In the genomic region with DNA sequence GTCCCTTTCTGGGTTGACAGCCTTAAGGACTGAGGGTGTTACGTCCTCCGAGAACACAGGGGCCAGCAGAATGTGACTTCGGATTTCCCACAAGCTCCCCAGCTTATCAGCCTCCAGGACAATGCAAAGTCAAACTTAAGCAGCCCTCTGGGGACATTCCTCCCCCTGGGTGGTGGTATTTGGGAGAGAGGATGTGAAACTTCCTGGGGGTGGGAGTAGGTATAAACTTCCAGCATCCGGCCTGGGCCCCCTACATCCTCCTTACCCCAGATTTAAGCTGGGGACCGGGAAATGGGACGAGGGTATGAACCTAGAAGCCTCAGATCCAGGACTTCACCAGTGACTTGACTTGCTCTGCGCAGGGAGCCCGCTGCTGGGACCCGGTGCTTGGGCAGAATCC, we compare ENCODE assay signal across 8 mouse cellular contexts. TPM values are rescaled to one million over a fixed set of nuclear protein-coding genes. Genes with fewer than 3 reads are reported as not detected.
DNase-seq lines count a peak whose midpoint lies in the region; ATAC-seq and TF ChIP-seq lines count a peak whose summit lies in the region.

No protein-coding gene starts in this region.

- H3K4me2 ChIP-seq in kidney, postnatal 0 days (ENCODE audit: low read length) = peak overlapping the region; percentile 77
- H3K4me2 ChIP-seq in forebrain, embryonic 12.5 days = peak overlapping the region; percentile 76
- peak overlapping the region; percentile 85 for H3K4me2 ChIP-seq in limb, embryonic 14.5 days (replicated peaks; ENCODE audit: low read depth, low read length, severe bottlenecking)
- H3K4me2 ChIP-seq in neural tube, embryonic 12.5 days (replicated peaks) = peak overlapping the region; percentile 75

- peak overlapping the region; percentile 45 for H3K9ac ChIP-seq in kidney, postnatal 0 days (ENCODE audit: low read depth, low read length)
- H3K9ac ChIP-seq in forebrain, embryonic 12.5 days = peak overlapping the region; percentile 54
- peak overlapping the region; percentile 47 for H3K9ac ChIP-seq in limb, embryonic 14.5 days (ENCODE audit: low read depth, low read length, severe bottlenecking)
- H3K9ac ChIP-seq in neural tube, embryonic 12.5 days = peak overlapping the region; percentile 53

- H3K27me3 ChIP-seq in kidney, postnatal 0 days (ENCODE audit: insufficient read depth, low read length) = no peaks in the 10 kb centered on the region
- H3K27me3 ChIP-seq in forebrain, embryonic 12.5 days = peaks cover 51% of the 10 kb centered on the region
- H3K27me3 ChIP-seq in limb, embryonic 14.5 days (ENCODE audit: control insufficient read depth, insufficient read depth, low read length) = peaks cover 4% of the 10 kb centered on the region; the same call in 1 of the 2 replicates
- H3K27me3 ChIP-seq in neural tube, embryonic 12.5 days (replicated peaks) = peaks cover 40% of the 10 kb centered on the region

- peak overlapping the region; percentile 32 for H3K4me3 ChIP-seq in kidney, postnatal 0 days (replicated peaks; ENCODE audit: low read depth, low read length)
- H3K4me3 ChIP-seq in forebrain, embryonic 12.5 days (replicated peaks) = peak overlapping the region; percentile 38
- peak overlapping the region; percentile 34 for H3K4me3 ChIP-seq in limb, embryonic 14.5 days (replicated peaks; ENCODE audit: low read length)
- H3K4me3 ChIP-seq in neural tube, embryonic 12.5 days = peak overlapping the region; percentile 34

- no peak for TF ChIP-seq CTCF in kidney, postnatal 0 days (IDR thresholded peaks at IDR 0.05; ENCODE audit: low read depth)

- peak; percentile 56 for DNase-seq in kidney, postnatal 0 days (ENCODE audit: low spot score)
- DNase-seq in kidney, postnatal 14 days = no peak
- DNase-seq in limb, embryonic 14.5 days (ENCODE audit: low spot score) = peak; percentile 17
- DNase-seq in right cerebral cortex, postnatal 4 days = no peak
- DNase-seq in thymus, postnatal 14 days = no peak
- DNase-seq in cerebellum, postnatal 36 days = no peak

- no peak for ATAC-seq in kidney, postnatal 0 days (replicated peaks; ENCODE audit: low FRiP score, low read depth)
- no peak for ATAC-seq in forebrain, embryonic 12.5 days (ENCODE audit: low FRiP score)
- ATAC-seq in limb, embryonic 14.5 days (ENCODE audit: low FRiP score, low read depth) = no peak
- no peak for ATAC-seq in neural tube, embryonic 12.5 days (ENCODE audit: low FRiP score, low read depth)

- TF ChIP-seq POLR2A in limb, embryonic 14.5 days (IDR thresholded peaks at IDR 0.05; ENCODE audit: borderline replicate concordance, extremely low read depth, insufficient read depth, insufficient read length) = no peak

- 9% methylated on average over 9 of the region's 9 CpGs for WGBS in kidney, postnatal 0 days
- 10% methylated on average over 9 of the region's 9 CpGs for WGBS in forebrain, embryonic 12.5 days
- WGBS in limb, embryonic 14.5 days = 15% methylated on average over 9 of the region's 9 CpGs
- 10% methylated on average over 9 of the region's 9 CpGs for WGBS in neural tube, embryonic 12.5 days

- H3K9me3 ChIP-seq in kidney, postnatal 0 days (replicated peaks; ENCODE audit: low read length) = no peaks in the 10 kb centered on the region
- no peaks in the 10 kb centered on the region for H3K9me3 ChIP-seq in forebrain, embryonic 12.5 days
- no peaks in the 10 kb centered on the region for H3K9me3 ChIP-seq in limb, embryonic 14.5 days (ENCODE audit: control insufficient read depth, low read length)
- H3K9me3 ChIP-seq in neural tube, embryonic 12.5 days = no peaks in the 10 kb centered on the region

- peaks cover 55% of the 10 kb centered on the region for H3K4me1 ChIP-seq in kidney, postnatal 0 days (replicated peaks; ENCODE audit: insufficient read depth, low read length)
- peaks cover 49% of the 10 kb centered on the region for H3K4me1 ChIP-seq in forebrain, embryonic 12.5 days
- peaks cover 32% of the 10 kb centered on the region for H3K4me1 ChIP-seq in limb, embryonic 14.5 days (ENCODE audit: control insufficient read depth, insufficient read depth, low read length)
- H3K4me1 ChIP-seq in neural tube, embryonic 12.5 days = peaks cover 42% of the 10 kb centered on the region

- H3K27ac ChIP-seq in kidney, postnatal 0 days = peak overlapping the region; percentile 96
- H3K27ac ChIP-seq in forebrain, embryonic 12.5 days = 0 out of 2 replicates have a peak overlapping the region, but pooled peaks have one; percentile 56
- H3K27ac ChIP-seq in limb, embryonic 14.5 days (replicated peaks; ENCODE audit: low read depth, low read length) = no peak overlapping the region; the same call in 1 of the 2 replicates
- no peak overlapping the region for H3K27ac ChIP-seq in neural tube, embryonic 12.5 days

- no peaks in the 10 kb centered on the region for H3K36me3 ChIP-seq in kidney, postnatal 0 days (ENCODE audit: insufficient read depth, low read length)
- H3K36me3 ChIP-seq in forebrain, embryonic 12.5 days (replicated peaks) = no peaks in the 10 kb centered on the region
- no peaks in the 10 kb centered on the region for H3K36me3 ChIP-seq in limb, embryonic 14.5 days (ENCODE audit: control insufficient read depth, insufficient read depth, low read length)
- H3K36me3 ChIP-seq in neural tube, embryonic 12.5 days = no peaks in the 10 kb centered on the region

RNA-seq across cellular contexts. Expression of a gene that starts 4.6 kb away (rescaled TPM):
- polyA plus RNA-seq in kidney, postnatal 0 days (2015; fragmentation: Nextera tagmentation; extraction: Ambion mirVana) = 46.3 and 46.6 TPM in 2 replicates
- polyA plus RNA-seq in forebrain, embryonic 12.5 days (2016; fragmentation: Nextera tagmentation; extraction: Ambion mirVana) = 13.4 and 14.2 TPM in 2 replicates
- polyA plus RNA-seq in limb, embryonic 14.5 days (2012; rRNA removed) = 82.8 and 101 TPM in 2 replicates
- polyA plus RNA-seq in limb, embryonic 14.5 days (2014; fragmentation: Nextera tagmentation; extraction: Ambion mirVana) = 44.2 and 46.3 TPM in 2 replicates
- 19.2 and 19.4 TPM in 2 replicates for polyA plus RNA-seq in neural tube, embryonic 12.5 days (2016; fragmentation: Nextera tagmentation; extraction: Ambion mirVana)

RNA-seq across cellular contexts. Expression of a gene that starts 16.3 kb away (rescaled TPM):
- polyA plus RNA-seq in kidney, postnatal 0 days (2015; fragmentation: Nextera tagmentation; extraction: Ambion mirVana) = 46.6 and 49.7 TPM in 2 replicates
- polyA plus RNA-seq in forebrain, embryonic 12.5 days (2016; fragmentation: Nextera tagmentation; extraction: Ambion mirVana) = 69.6 and 69.9 TPM in 2 replicates
- 56.1 and 80.2 TPM in 2 replicates for polyA plus RNA-seq in limb, embryonic 14.5 days (2012; rRNA removed)
- 74.0 and 81.0 TPM in 2 replicates for polyA plus RNA-seq in limb, embryonic 14.5 days (2014; fragmentation: Nextera tagmentation; extraction: Ambion mirVana)
- 57.4 and 59.2 TPM in 2 replicates for polyA plus RNA-seq in neural tube, embryonic 12.5 days (2016; fragmentation: Nextera tagmentation; extraction: Ambion mirVana)

RNA-seq across cellular contexts. Expression of a gene that starts 16.3 kb away (rescaled TPM):
- polyA plus RNA-seq in kidney, postnatal 0 days (2015; fragmentation: Nextera tagmentation; extraction: Ambion mirVana) = not detected in 2 replicates
- polyA plus RNA-seq in forebrain, embryonic 12.5 days (2016; fragmentation: Nextera tagmentation; extraction: Ambion mirVana) = 0.14 and 0.36 TPM in 2 replicates
- polyA plus RNA-seq in limb, embryonic 14.5 days (2012; rRNA removed) = 0.41 and 0.49 TPM in 2 replicates
- 0.23 and 0.65 TPM in 2 replicates for polyA plus RNA-seq in limb, embryonic 14.5 days (2014; fragmentation: Nextera tagmentation; extraction: Ambion mirVana)
- polyA plus RNA-seq in neural tube, embryonic 12.5 days (2016; fragmentation: Nextera tagmentation; extraction: Ambion mirVana) = 0.18 and 0.51 TPM in 2 replicates

RNA-seq across cellular contexts. Expression of a gene that starts 22.6 kb away (rescaled TPM):
- polyA plus RNA-seq in kidney, postnatal 0 days (2015; fragmentation: Nextera tagmentation; extraction: Ambion mirVana) = 9.7 and 12.3 TPM in 2 replicates
- polyA plus RNA-seq in forebrain, embryonic 12.5 days (2016; fragmentation: Nextera tagmentation; extraction: Ambion mirVana) = 0.58 and 0.73 TPM in 2 replicates
- 10.0 and 12.7 TPM in 2 replicates for polyA plus RNA-seq in limb, embryonic 14.5 days (2012; rRNA removed)
- 6.9 and 7.5 TPM in 2 replicates for polyA plus RNA-seq in limb, embryonic 14.5 days (2014; fragmentation: Nextera tagmentation; extraction: Ambion mirVana)
- polyA plus RNA-seq in neural tube, embryonic 12.5 days (2016; fragmentation: Nextera tagmentation; extraction: Ambion mirVana) = 0.43 and 0.74 TPM in 2 replicates

RNA-seq across cellular contexts. Expression of a gene that starts 28.1 kb away (rescaled TPM):
- polyA plus RNA-seq in kidney, postnatal 0 days (2015; fragmentation: Nextera tagmentation; extraction: Ambion mirVana) = 0.11 and 0.16 TPM in 2 replicates
- 0.27 and 0.33 TPM in 2 replicates for polyA plus RNA-seq in forebrain, embryonic 12.5 days (2016; fragmentation: Nextera tagmentation; extraction: Ambion mirVana)
- polyA plus RNA-seq in limb, embryonic 14.5 days (2012; rRNA removed) = 0.08 and 0.29 TPM in 2 replicates
- polyA plus RNA-seq in limb, embryonic 14.5 days (2014; fragmentation: Nextera tagmentation; extraction: Ambion mirVana) = 0.18 and 0.37 TPM in 2 replicates
- 0.18 TPM in 1 of 2 replicates, not detected in the other for polyA plus RNA-seq in neural tube, embryonic 12.5 days (2016; fragmentation: Nextera tagmentation; extraction: Ambion mirVana)

Comparison
In these comparisons a context has a peak if more than half of its experiments do, and no peak if none do; other contexts are left out.
1. DNase-seq: peak in kidney, postnatal 0 days (single experiment) and limb, embryonic 14.5 days (single experiment); none in kidney, postnatal 14 days (single experiment), right cerebral cortex, postnatal 4 days (single experiment), thymus, postnatal 14 days (single experiment) and cerebellum, postnatal 36 days (0 of 2).
2. H3K27ac ChIP-seq: peak in kidney, postnatal 0 days (single experiment) and forebrain, embryonic 12.5 days (single experiment); none in limb, embryonic 14.5 days (single experiment) and neural tube, embryonic 12.5 days (single experiment).
3. Peak in every context shown above with its lines, with median percentiles within 50 percentile points of each other: H3K4me2 ChIP-seq, H3K4me3 ChIP-seq and H3K9ac ChIP-seq.